Mouse (Mus musculus) T-cell, adult 66 days (primary cell): Measurements from ENCODE around the gene Ankrd52. TPM values are rescaled to one million over a fixed set of nuclear protein-coding genes. Genes with fewer than 3 reads are reported as not detected.

ENCODE experiments used
- total RNA-seq, 2 experiments: library from RNA; stranded (reverse); gene quantifications; 3 replicates in 1 of 2; 4 replicates in 1 of 2; pipeline ENCODE4 v1.2.4; 2023

Gene Ankrd52
- total RNA-seq = 10 to 100 TPM; 56.8 to 58.4 TPM

GRCm38 (mm10) chr10:128376455-128377211, at the start of gene Ankrd52:
Ankrd52 (plus strand) TSS chr10:128377115.

DNA sequence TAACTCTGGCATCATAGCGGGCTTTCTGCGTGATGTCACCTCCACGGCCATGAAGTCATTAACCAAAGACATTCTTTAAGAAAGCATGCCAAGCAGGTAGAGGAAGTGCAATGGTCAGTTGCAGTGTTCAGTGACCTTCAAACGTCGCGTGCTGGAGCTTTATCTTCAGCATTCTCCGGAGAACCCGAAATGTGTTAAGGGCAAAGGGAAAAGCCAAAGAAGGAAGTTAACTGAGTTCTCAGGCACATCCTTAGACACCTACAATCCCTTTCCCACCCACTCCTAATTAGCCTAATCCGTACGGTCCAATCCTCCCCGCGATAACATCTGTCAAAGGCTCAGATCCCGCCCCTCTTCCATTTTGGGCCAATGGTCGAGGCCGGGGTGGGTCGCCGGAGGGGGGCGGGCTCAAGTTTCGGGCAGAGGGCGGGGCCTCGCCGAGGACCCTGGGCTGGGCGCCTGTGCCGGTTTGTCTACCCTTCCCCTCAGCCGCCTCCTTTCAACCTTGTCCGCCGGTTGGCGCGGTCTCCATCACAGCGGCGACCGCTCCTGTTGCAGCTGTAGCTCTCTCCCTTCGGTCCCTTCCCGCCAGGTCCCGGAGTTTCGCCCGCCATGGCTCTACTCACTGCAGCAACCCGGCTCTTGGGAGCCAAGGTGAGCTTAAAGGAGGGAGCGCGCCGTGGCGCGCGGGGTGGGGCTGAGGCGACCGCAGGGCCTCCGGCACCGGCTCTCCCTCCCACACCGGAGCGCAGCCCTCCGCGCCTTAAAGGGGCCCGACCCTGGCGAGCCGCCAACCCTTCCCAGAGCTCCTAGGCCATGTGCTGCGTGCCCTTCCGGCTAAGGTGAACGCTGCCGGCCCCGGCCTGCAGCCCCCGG, 39.4 kb upstream of the Ankrd52 start, which contains the start of gene Cs:
Cs (plus strand) TSS at position 429 of the 876 bp plus-strand sequence.

DNA sequence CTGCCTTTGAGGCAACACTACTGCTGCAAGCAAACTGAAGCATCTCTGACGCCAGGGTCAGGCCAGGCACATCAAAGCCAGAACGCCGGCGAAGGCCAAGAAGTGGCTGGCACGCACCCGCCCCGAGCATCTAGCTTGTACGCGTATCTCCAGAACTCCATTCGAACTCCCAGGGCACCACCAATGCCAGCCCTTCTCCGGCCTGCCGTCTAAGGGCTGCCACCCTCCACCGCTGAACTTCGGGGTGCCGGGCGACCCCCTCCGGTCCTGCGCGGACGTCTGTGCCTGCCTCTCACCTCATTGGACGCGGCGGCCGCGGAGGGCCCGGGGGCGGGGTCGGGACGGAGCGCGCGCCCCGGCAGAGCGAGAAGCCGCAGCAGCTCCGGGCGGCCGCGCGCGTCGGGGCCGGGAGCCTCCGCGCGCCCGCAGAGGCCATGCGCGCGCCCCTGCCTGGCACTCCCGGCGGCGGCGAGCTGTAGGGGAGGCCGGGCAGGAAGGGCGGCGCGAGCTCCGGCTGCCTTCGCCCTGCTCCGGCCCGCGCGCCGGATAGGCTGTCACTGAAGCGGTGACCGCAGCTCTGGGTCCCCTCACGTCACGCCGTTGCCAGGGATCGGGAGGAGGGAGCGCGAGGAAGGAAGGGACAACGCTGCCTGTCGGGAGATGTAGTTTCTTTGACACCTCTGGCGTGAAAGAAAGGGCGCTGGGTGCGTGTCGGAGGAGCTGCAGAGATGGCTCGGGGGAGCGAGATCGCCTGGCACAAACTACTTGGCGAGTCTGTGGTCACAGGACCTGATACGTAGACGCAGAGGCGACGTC, 8.3 kb upstream of the Ankrd52 start, which contains the start of gene Coq10a:
Coq10a (minus strand) TSS at position 596 of the 816 bp plus-strand sequence.

GRCm38 (mm10) chr10:128401056-128401455, 24.1 kb downstream of the Ankrd52 start, which contains the start of gene Slc39a5:
Slc39a5 (minus strand) TSS chr10:128401229.

GRCm38 (mm10) chr10:128411211-128412054, 34.5 kb downstream of the Ankrd52 start, which contains the start of the genes Nabp2 and Rnf41:
Nabp2 (minus strand) TSS chr10:128411492.
Rnf41 (plus strand) TSS chr10:128411657.

Other genes starting within 250 kb of the Ankrd52 start
- 10 to 100 TPM; 46.4 to 46.7 TPM for gene Rbms2, start 196.8 kb upstream of the Ankrd52 start, total RNA-seq
- gene Gls2, start 182.7 kb upstream of the Ankrd52 start, total RNA-seq = under 1 TPM; 0.26 to 0.98 TPM
- 10 to 100 TPM; 15.4 to 20.8 TPM for gene Spryd4, start 165.3 kb upstream of the Ankrd52 start, total RNA-seq
- gene Mip, start 151.3 kb upstream of the Ankrd52 start, total RNA-seq = not detected
- 10 to 100 TPM; 35.2 to 44.7 TPM for gene Timeless, start 145.1 kb upstream of the Ankrd52 start, total RNA-seq
- gene Apon, start 123.0 kb upstream of the Ankrd52 start, total RNA-seq = not detected
- not detected for gene Apof, start 108.4 kb upstream of the Ankrd52 start, total RNA-seq
- 10 to 100 TPM; 64.1 to 66.5 TPM for gene Stat2, start 106.6 kb upstream of the Ankrd52 start, total RNA-seq
- not detected for gene Il23a, start 78.4 kb upstream of the Ankrd52 start, total RNA-seq
- gene Pan2, start 73.8 kb upstream of the Ankrd52 start, total RNA-seq = 10 to 100 TPM; 41.8 to 43.8 TPM
- 10 to 100 TPM; 24.5 to 37.2 TPM for gene Cnpy2, start 54.7 kb upstream of the Ankrd52 start, total RNA-seq
- gene Cs, start 39.4 kb upstream of the Ankrd52 start, total RNA-seq = 10 to 100 TPM; 90.5 to 96.7 TPM
- 10 to 100 TPM; 20.9 to 30.1 TPM for gene Coq10a, start 8.1 kb upstream of the Ankrd52 start, total RNA-seq
- not detected for gene Slc39a5, start 24.1 kb downstream of the Ankrd52 start, total RNA-seq
- gene Nabp2, start 34.4 kb downstream of the Ankrd52 start, total RNA-seq = 10 to 100 TPM; 45.8 to 50.9 TPM
- gene Rnf41, start 34.5 kb downstream of the Ankrd52 start, total RNA-seq = 10 to 100 TPM; 29.6 to 33.1 TPM
- 100 to 1,000 TPM; 140 to 150 TPM for gene Smarcc2, start 82.1 kb downstream of the Ankrd52 start, total RNA-seq
- gene Myl6, start 117.0 kb downstream of the Ankrd52 start, total RNA-seq = 100 to 1,000 TPM; 743 to 795 TPM
- under 1 TPM in 1 of 2 experiments, not detected in 1; 0.55 TPM for gene Myl6b, start 121.6 kb downstream of the Ankrd52 start, total RNA-seq
- gene Esyt1, start 148.8 kb downstream of the Ankrd52 start, total RNA-seq = 100 to 1,000 TPM; 294 to 296 TPM
- 10 to 100 TPM; 30.2 to 32.5 TPM for gene Zc3h10, start 170.7 kb downstream of the Ankrd52 start, total RNA-seq
- 1,000 to 10,000 TPM; 4,550 to 4,559 TPM for gene Rpl41, start 172.2 kb downstream of the Ankrd52 start, total RNA-seq
- gene Pa2g4, start 188.9 kb downstream of the Ankrd52 start, total RNA-seq = 10 to 100 TPM; 77.4 to 82.8 TPM
- gene Erbb3, start 212.5 kb downstream of the Ankrd52 start, total RNA-seq = 1 to 10 TPM in 1 of 2 experiments, under 1 TPM in 1; 0.89 to 1.2 TPM
- gene Rps26, start 249.6 kb downstream of the Ankrd52 start, total RNA-seq = 1,000 to 10,000 TPM; 1,408 to 1,573 TPM